Mouse (Mus musculus) thymus, postnatal 36 days (tissue): Measurements from ENCODE around the gene Cadps2.
A peak's percentile ranks its signal among the peaks of the same experiment; 100 is the strongest.

Experiments
- DNase-seq, 2 experiments: peaks; one replicate each; pipeline ENCODE4 v3.0.0; 2022; ENCODE audit warnings: mixed read lengths in 2 of 2

The Cadps2 gene

GRCm38 (mm10) chr6:23839009-23839811 lies at the start of gene Cadps2:
TSS of gene Cadps2 (minus strand) at chr6:23839421.
- DNase-seq, result peak; percentile 2 to 5

- no peak for DNase-seq
Observed at GRCm38 (mm10) chr6:23886418-23886817, 47.2 kb upstream of the Cadps2 start.

- DNase-seq, result no peak
Observed at GRCm38 (mm10) chr6:23876765-23877408, 37.7 kb upstream of the Cadps2 start.

- DNase-seq, result no peak
Observed at GRCm38 (mm10) chr6:23876363-23876762, 37.1 kb upstream of the Cadps2 start.

- DNase-seq, result no peak
Observed at GRCm38 (mm10) chr6:23873812-23874211, 34.6 kb upstream of the Cadps2 start.

- DNase-seq, result no peak
Observed at GRCm38 (mm10) chr6:23873231-23873630, 34.0 kb upstream of the Cadps2 start.

- no peak for DNase-seq
Observed at GRCm38 (mm10) chr6:23869971-23870370, 30.8 kb upstream of the Cadps2 start.

GRCm38 (mm10) chr6:23866298-23866697 lies 27.1 kb upstream of the Cadps2 start:
- DNase-seq, result no peak

DNA sequence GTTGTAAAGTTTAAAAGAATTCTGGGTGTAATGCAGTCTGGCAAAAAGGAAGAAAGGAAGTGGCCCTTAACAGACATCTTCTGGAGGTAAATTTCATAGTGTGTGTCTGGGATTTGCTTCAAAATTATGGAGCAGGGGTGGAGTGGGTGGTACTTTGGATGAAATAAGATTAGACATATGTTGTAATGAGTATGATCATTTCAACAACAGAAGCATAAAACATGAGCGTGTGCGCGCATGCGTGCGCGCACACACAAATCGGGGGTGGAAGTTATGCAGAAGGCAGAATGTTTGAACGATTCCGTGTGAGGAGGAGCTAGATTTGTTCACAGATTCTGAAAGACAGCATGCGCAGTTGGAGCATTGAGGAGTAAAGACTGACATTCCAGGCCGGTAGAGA lies 14.2 kb upstream of the Cadps2 start:
- DNase-seq, result no peak

- DNase-seq, result no peak
Observed at GRCm38 (mm10) chr6:23840001-23840400, 780 bp upstream of the Cadps2 start.

DNA sequence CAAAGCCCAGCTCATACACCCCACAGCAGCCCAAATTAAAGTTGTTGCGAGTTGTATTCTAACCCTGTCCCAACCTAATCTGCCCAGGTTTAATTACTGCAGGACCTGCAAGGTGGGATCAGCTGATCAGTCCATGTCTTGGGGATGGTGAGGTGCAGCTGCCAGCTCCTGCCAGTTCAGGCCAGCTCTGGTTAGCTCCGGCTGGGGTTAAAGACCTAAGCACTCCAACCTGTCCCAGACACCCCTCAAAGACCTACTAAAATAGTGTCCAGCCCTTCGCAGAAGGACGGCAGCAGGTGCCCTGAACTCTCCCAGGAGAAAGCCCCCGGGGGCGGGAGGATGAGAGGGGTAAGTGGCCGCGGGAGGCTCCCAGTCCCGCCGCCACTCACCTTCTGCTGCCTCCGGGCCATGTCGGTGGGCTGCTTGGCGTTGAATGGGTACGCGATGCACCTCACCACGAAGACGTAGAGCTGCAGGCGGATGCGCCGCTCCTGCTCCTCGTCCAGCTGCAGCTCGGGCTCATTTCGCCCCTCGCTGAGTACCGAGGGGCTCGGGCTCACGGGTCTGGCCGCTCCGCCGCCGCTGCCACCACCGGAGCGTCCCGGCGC lies 716 bp downstream of the Cadps2 start:
- peak in 1 of 2 experiments; percentile 3 for DNase-seq

GRCm38 (mm10) chr6:23837631-23838030 lies 1.6 kb downstream of the Cadps2 start:
- DNase-seq, result no peak

GRCm38 (mm10) chr6:23837127-23837526 lies 2.1 kb downstream of the Cadps2 start:
- DNase-seq, result no peak

- DNase-seq, result no peak
Observed at GRCm38 (mm10) chr6:23836694-23837093, 2.5 kb downstream of the Cadps2 start.

GRCm38 (mm10) chr6:23835552-23835951 lies 3.7 kb downstream of the Cadps2 start:
- DNase-seq, result no peak

DNA sequence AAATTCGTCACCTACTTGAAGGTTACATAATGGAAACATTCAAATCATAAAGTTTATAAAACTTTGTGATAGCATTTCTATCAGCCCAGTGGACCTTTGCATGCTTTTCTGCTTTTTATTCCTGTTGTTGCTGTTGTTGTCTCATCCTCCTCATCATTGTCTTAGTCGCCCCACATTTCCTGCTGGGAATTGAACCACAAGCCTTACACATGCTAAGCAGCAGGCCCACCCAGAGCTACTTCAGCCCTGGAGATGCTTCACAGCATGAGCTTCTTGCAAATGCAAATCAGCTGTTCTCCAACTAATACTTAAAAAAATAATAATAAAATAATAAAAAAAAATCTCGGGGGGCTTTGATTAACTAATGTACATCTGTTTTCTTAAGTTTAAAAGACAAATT lies 8.5 kb downstream of the Cadps2 start:
- no peak for DNase-seq

GRCm38 (mm10) chr6:23829338-23829737 lies 9.9 kb downstream of the Cadps2 start:
- DNase-seq, result no peak

- DNase-seq, result no peak
Observed at GRCm38 (mm10) chr6:23821819-23822218, 17.4 kb downstream of the Cadps2 start.

GRCm38 (mm10) chr6:23810087-23810486 lies 29.1 kb downstream of the Cadps2 start:
- no peak for DNase-seq

DNA sequence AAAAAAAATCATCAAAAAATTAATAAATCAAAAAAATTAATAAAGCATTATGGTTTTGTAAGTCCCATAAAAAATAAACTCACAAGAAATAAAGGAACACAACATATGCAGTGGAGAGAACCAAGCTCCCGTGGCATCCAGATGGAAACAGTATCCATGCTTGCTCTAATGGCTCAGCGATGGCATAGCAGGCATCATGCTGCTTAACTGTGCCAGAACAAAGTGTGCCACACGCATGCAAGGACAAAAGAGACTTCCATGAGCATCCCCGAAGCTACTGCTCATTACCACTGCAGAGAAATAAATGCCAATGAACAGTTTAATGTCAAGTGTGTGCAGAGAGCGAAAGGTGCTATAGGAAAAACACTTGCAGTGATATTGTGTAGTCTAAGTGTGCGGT lies 29.9 kb downstream of the Cadps2 start:
- DNase-seq, result no peak

DNA sequence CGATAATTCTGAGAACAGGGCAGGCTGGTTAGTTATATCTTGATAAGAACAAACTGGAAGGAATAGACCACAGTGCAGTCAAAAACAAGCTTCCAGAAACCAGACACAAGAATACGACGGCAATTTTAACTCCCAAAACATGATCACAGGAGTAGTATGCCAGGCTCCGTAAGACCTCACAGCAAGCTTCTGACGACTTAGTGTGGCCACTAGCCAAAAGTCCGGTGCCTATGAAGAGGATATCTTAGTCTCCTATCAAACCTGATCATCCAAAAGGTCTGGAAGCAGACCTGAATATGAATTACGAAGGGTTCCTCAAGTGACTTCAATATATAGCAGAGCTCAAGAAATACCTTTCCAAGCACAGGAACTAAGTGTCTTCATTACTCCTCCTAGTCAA lies 33.9 kb downstream of the Cadps2 start:
- no peak for DNase-seq

- DNase-seq, result no peak
Observed at GRCm38 (mm10) chr6:23791822-23792221, 47.4 kb downstream of the Cadps2 start.

DNA sequence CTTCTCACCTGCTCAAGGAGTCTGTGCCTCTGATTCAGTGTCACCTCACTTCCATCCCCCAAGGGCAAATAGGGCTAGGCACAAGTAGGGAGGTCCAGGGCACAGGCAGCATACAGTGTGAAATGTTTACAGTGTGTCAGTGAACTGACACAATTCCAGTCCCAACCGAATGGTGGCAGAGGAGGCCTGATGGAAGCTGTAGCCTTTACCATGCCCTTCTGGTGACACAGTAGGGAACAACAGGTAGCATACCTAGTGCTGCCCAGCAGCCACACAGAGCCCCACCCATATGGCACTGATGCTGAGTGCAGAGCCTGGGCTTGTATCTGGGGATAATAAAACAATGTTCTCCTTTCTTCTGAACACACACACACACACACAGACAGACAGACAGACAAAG lies 61.6 kb downstream of the Cadps2 start:
- DNase-seq, result no peak

GRCm38 (mm10) chr6:23762204-23762603 lies 77.0 kb downstream of the Cadps2 start:
- no peak for DNase-seq
